Mouse (Mus musculus) thymus, adult 2 months (tissue): ENCODE results near the gene Gm9508.

Source experiments
- CTCF ChIP-seq: fragments of 200-500 bp; IDR thresholded peaks from 2 replicates; pipeline ENCODE4 v1.5.1; 2012; ENCODE audit warnings: mild to moderate bottlenecking, control low read depth, low read length, moderate library complexity, borderline replicate concordance; ENCODE audit not compliant: control insufficient read depth, poor library complexity, insufficient read depth; ENCODE audit errors: extremely low read depth
- POLR2A ChIP-seq: fragments of 200-500 bp; IDR thresholded peaks from 2 replicates; pipeline ENCODE4 v1.6.1; 2012; ENCODE audit warnings: mild to moderate bottlenecking, low read length, control low read depth, moderate library complexity; ENCODE audit not compliant: control insufficient read depth, poor library complexity, insufficient read depth; ENCODE audit errors: extremely low read depth

DNA sequence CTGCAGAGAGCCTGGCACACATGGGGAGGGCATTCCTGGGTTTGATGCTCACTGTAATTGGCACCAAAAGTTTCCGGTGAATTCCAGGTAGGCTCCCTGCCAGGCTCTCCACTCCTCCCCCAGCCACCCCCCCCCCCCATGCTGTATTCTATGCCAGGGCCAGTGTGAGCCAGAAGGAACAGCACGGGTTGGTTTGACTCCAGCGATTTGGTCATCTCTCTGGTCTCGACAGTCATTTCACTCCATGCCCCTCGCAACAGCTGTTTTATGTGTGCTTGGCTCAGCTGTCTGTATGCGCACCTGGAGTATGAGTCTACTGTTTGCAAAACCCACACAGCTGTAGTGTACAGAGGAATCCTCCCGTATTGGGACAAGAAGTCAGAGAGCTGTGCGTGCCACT, 30.7 kb downstream of the Gm9508 start:
- no peak for TF ChIP-seq CTCF
- TF ChIP-seq POLR2A = no peak
